Mouse (Mus musculus) bone marrow, adult 2 months (tissue): ENCODE results near the gene Casq2.
"Not testable (repeated sequence)": the region's sequence is repeated elsewhere in the genome, so short reads cannot be mapped to it uniquely, and the experiment has no call there.

Experiments
- CTCF ChIP-seq: fragments of 200-500 bp; IDR thresholded peaks from 2 replicates; pipeline ENCODE4 v1.5.1; 2011; ENCODE audit warnings: low read length, control low read depth; ENCODE audit not compliant: control insufficient read depth, insufficient read depth
- POLR2A ChIP-seq: fragments of 200-500 bp; IDR thresholded peaks from 2 replicates; pipeline ENCODE4 v1.6.1; 2011; ENCODE audit warnings: low read depth, mild to moderate bottlenecking, control low read depth, low read length, borderline replicate concordance; ENCODE audit not compliant: control insufficient read depth

DNA sequence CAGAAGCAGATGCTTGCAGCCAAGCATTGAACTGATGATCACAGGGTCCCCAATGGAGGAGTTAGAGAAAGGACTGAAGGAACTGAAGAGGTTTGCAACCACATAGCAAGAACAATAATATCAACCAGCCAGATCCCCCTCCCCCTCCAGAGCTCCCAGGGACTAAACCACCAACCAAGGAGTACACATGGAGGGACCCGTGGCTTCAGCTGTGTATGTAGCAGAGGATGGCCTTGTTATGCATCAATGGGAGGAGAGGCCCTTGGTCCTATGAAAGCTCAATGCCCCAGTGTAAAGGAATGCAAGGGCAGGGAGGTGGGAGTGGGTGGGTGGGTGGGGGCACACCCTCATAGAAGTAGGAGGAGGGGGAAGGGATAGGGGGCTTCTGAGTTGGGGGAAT is 77.6 kb downstream of the Casq2 start:
- TF ChIP-seq CTCF, POLR2A: not testable (repeated sequence)
